Mouse (Mus musculus): ENCODE data around the gene Nbea. TPM values are rescaled to one million over a fixed set of nuclear protein-coding genes. Genes with fewer than 3 reads are reported as not detected.
"Not testable (repeated sequence)": the region's sequence is repeated elsewhere in the genome, so short reads cannot be mapped to it uniquely, and the experiment has no call there.

Nbea gene
- polyA plus RNA-seq, 1 experiment = 1.8 TPM

GRCm38 (mm10) chr3:55648299-55648698 lies 535.2 kb downstream of the Nbea start:
- no peak for TF ChIP-seq CTCF (IDR thresholded peaks at IDR 0.05; ENCODE audit: borderline replicate concordance, control insufficient read depth, extremely low read depth, insufficient read depth, low read length, poor library complexity)
- TF ChIP-seq POLR2A (IDR thresholded peaks at IDR 0.05; ENCODE audit: control insufficient read depth, extremely low read depth, insufficient read depth, low read length, poor library complexity) = no peak
- Histone ChIP-seq H3K36me3 (ENCODE audit: control insufficient read depth, insufficient read depth, low read length) (no peaks in the 10 kb centered on the region), H3K4me1 (replicated peaks; ENCODE audit: control insufficient read depth, insufficient read depth, low read length) (no peaks in the 10 kb centered on the region), H3K4me3 (ENCODE audit: control insufficient read depth, insufficient read depth, low read length) (no peak overlapping the region), H3K27me3 (ENCODE audit: control insufficient read depth, insufficient read depth, low read length) (no peaks in the 10 kb centered on the region), H3K27ac (ENCODE audit: control insufficient read depth, insufficient read depth, low read length) (no peak overlapping the region)
- DNase-seq = no peak
- WGBS = 94% methylated on average over 4 of the region's 4 CpGs

- DNase-seq = no peak
- no peak overlapping the region for H3K4me3 ChIP-seq (ENCODE audit: control insufficient read depth, insufficient read depth, low read length)
- TF ChIP-seq POLR2A (IDR thresholded peaks at IDR 0.05; ENCODE audit: control insufficient read depth, extremely low read depth, insufficient read depth, low read length, poor library complexity) (no peak), CTCF (IDR thresholded peaks at IDR 0.05; ENCODE audit: borderline replicate concordance, control insufficient read depth, extremely low read depth, insufficient read depth, low read length, poor library complexity) (no peak)
- H3K4me1 ChIP-seq (replicated peaks; ENCODE audit: control insufficient read depth, insufficient read depth, low read length) = no peaks in the 10 kb centered on the region
- no peak overlapping the region for H3K27ac ChIP-seq (ENCODE audit: control insufficient read depth, insufficient read depth, low read length)
- H3K36me3 ChIP-seq (ENCODE audit: control insufficient read depth, insufficient read depth, low read length) = no peaks in the 10 kb centered on the region
- H3K27me3 ChIP-seq (ENCODE audit: control insufficient read depth, insufficient read depth, low read length) = no peaks in the 10 kb centered on the region
- 95% methylated on average over 6 of the region's 6 CpGs for WGBS
Measured at GRCm38 (mm10) chr3:55647176-55647575, 536.3 kb downstream of the Nbea start.

- DNase-seq = no peak
- no peaks in the 10 kb centered on the region for H3K4me1 ChIP-seq (replicated peaks; ENCODE audit: control insufficient read depth, insufficient read depth, low read length)
- no peaks in the 10 kb centered on the region for H3K36me3 ChIP-seq (ENCODE audit: control insufficient read depth, insufficient read depth, low read length)
- TF ChIP-seq CTCF (IDR thresholded peaks at IDR 0.05; ENCODE audit: borderline replicate concordance, control insufficient read depth, extremely low read depth, insufficient read depth, low read length, poor library complexity) (no peak), POLR2A (IDR thresholded peaks at IDR 0.05; ENCODE audit: control insufficient read depth, extremely low read depth, insufficient read depth, low read length, poor library complexity) (no peak)
- H3K27me3 ChIP-seq (ENCODE audit: control insufficient read depth, insufficient read depth, low read length) = no peaks in the 10 kb centered on the region
- no peak overlapping the region for H3K4me3 ChIP-seq (ENCODE audit: control insufficient read depth, insufficient read depth, low read length)
- H3K27ac ChIP-seq (ENCODE audit: control insufficient read depth, insufficient read depth, low read length) = no peak overlapping the region
- 94% methylated on average over 3 of the region's 3 CpGs for WGBS
Measured at GRCm38 (mm10) chr3:55646437-55646836, 537.1 kb downstream of the Nbea start.

- no peak for TF ChIP-seq POLR2A (IDR thresholded peaks at IDR 0.05; ENCODE audit: control insufficient read depth, extremely low read depth, insufficient read depth, low read length, poor library complexity)
- TF ChIP-seq CTCF (IDR thresholded peaks at IDR 0.05; ENCODE audit: borderline replicate concordance, control insufficient read depth, extremely low read depth, insufficient read depth, low read length, poor library complexity) = no peak
- Histone ChIP-seq H3K36me3 (ENCODE audit: control insufficient read depth, insufficient read depth, low read length) (no peaks in the 10 kb centered on the region), H3K27me3 (ENCODE audit: control insufficient read depth, insufficient read depth, low read length) (no peaks in the 10 kb centered on the region), H3K4me3 (ENCODE audit: control insufficient read depth, insufficient read depth, low read length) (no peak overlapping the region), H3K27ac (ENCODE audit: control insufficient read depth, insufficient read depth, low read length) (no peak overlapping the region), H3K4me1 (replicated peaks; ENCODE audit: control insufficient read depth, insufficient read depth, low read length) (no peaks in the 10 kb centered on the region)
- WGBS = 94% methylated on average over 11 of the region's 11 CpGs
- no peak for DNase-seq
Measured at GRCm38 (mm10) chr3:55644035-55644618, 539.4 kb downstream of the Nbea start.

- DNase-seq = no peak
- Histone ChIP-seq H3K4me3 (ENCODE audit: control insufficient read depth, insufficient read depth, low read length) (no peak overlapping the region), H3K27me3 (ENCODE audit: control insufficient read depth, insufficient read depth, low read length) (no peaks in the 10 kb centered on the region), H3K36me3 (ENCODE audit: control insufficient read depth, insufficient read depth, low read length) (no peaks in the 10 kb centered on the region), H3K27ac (ENCODE audit: control insufficient read depth, insufficient read depth, low read length) (no peak overlapping the region), H3K4me1 (replicated peaks; ENCODE audit: control insufficient read depth, insufficient read depth, low read length) (no peaks in the 10 kb centered on the region)
- 96% methylated on average over 7 of the region's 7 CpGs for WGBS
- TF ChIP-seq POLR2A (IDR thresholded peaks at IDR 0.05; ENCODE audit: control insufficient read depth, extremely low read depth, insufficient read depth, low read length, poor library complexity) = no peak
Measured at GRCm38 (mm10) chr3:55637660-55638059, 545.8 kb downstream of the Nbea start.

GRCm38 (mm10) chr3:55635542-55636172 lies 547.8 kb downstream of the Nbea start:
- DNase-seq = no peak
- TF ChIP-seq CTCF (IDR thresholded peaks at IDR 0.05; ENCODE audit: borderline replicate concordance, control insufficient read depth, extremely low read depth, insufficient read depth, low read length, poor library complexity) = no peak
- no peak for TF ChIP-seq POLR2A (IDR thresholded peaks at IDR 0.05; ENCODE audit: control insufficient read depth, extremely low read depth, insufficient read depth, low read length, poor library complexity)
- Histone ChIP-seq H3K36me3 (ENCODE audit: control insufficient read depth, insufficient read depth, low read length) (no peaks in the 10 kb centered on the region), H3K27ac (ENCODE audit: control insufficient read depth, insufficient read depth, low read length) (no peak overlapping the region), H3K4me3 (ENCODE audit: control insufficient read depth, insufficient read depth, low read length) (no peak overlapping the region), H3K4me1 (replicated peaks; ENCODE audit: control insufficient read depth, insufficient read depth, low read length) (no peaks in the 10 kb centered on the region), H3K27me3 (ENCODE audit: control insufficient read depth, insufficient read depth, low read length) (no peaks in the 10 kb centered on the region)
- WGBS = 80% methylated on average over 8 of the region's 8 CpGs

- Histone ChIP-seq H3K4me1 (replicated peaks; ENCODE audit: control insufficient read depth, insufficient read depth, low read length) (no peaks in the 10 kb centered on the region), H3K4me3 (ENCODE audit: control insufficient read depth, insufficient read depth, low read length) (no peak overlapping the region), H3K27me3 (ENCODE audit: control insufficient read depth, insufficient read depth, low read length) (no peaks in the 10 kb centered on the region), H3K27ac (ENCODE audit: control insufficient read depth, insufficient read depth, low read length) (no peak overlapping the region), H3K36me3 (ENCODE audit: control insufficient read depth, insufficient read depth, low read length) (no peaks in the 10 kb centered on the region)
- DNase-seq = no peak
- 43% methylated on average over 4 of the region's 4 CpGs for WGBS
- TF ChIP-seq CTCF (IDR thresholded peaks at IDR 0.05; ENCODE audit: borderline replicate concordance, control insufficient read depth, extremely low read depth, insufficient read depth, low read length, poor library complexity) (no peak), POLR2A (IDR thresholded peaks at IDR 0.05; ENCODE audit: control insufficient read depth, extremely low read depth, insufficient read depth, low read length, poor library complexity) (no peak)
Measured at GRCm38 (mm10) chr3:55627054-55627453, 556.4 kb downstream of the Nbea start.

GRCm38 (mm10) chr3:55621958-55622357 lies 561.5 kb downstream of the Nbea start:
- H3K36me3 ChIP-seq (ENCODE audit: control insufficient read depth, insufficient read depth, low read length); H3K4me1 ChIP-seq (replicated peaks; ENCODE audit: control insufficient read depth, insufficient read depth, low read length); DNase-seq; H3K4me3 ChIP-seq (ENCODE audit: control insufficient read depth, insufficient read depth, low read length); H3K27me3 ChIP-seq (ENCODE audit: control insufficient read depth, insufficient read depth, low read length); H3K27ac ChIP-seq (ENCODE audit: control insufficient read depth, insufficient read depth, low read length): not testable (repeated sequence)
- 96% methylated on average over 3 of the region's 3 CpGs for WGBS
